Mouse (Mus musculus): ENCODE measurements around the gene Nbr1. TPM values are rescaled to one million over a fixed set of nuclear protein-coding genes. Genes with fewer than 3 reads are reported as not detected.

Nbr1 gene
- polyA plus RNA-seq (2015; fragmentation: Nextera tagmentation; extraction: Ambion mirVana): 39.8 and 40.2 TPM in 2 replicates

GRCm38 (mm10) chr11:101551751-101552475 lies at the start of gene Nbr1, which contains the start of gene Brca1:
Gene Nbr1, plus strand, starts transcription at chr11:101552149.
Gene Brca1, minus strand, starts transcription at chr11:101551955.
- peak; percentile 97 for DNase-seq (ENCODE audit: low spot score)

- DNase-seq (ENCODE audit: low spot score): no peak
Observed at GRCm38 (mm10) chr11:101506269-101506780, 45.6 kb upstream of the Nbr1 start.

- DNase-seq (ENCODE audit: low spot score): no peak
Observed at GRCm38 (mm10) chr11:101507090-101507489, 44.9 kb upstream of the Nbr1 start.

- no peak for DNase-seq (ENCODE audit: low spot score)
Observed at GRCm38 (mm10) chr11:101518937-101519336, 33.0 kb upstream of the Nbr1 start.

- no peak for DNase-seq (ENCODE audit: low spot score)
Observed at GRCm38 (mm10) chr11:101519364-101519763, 32.6 kb upstream of the Nbr1 start.

GRCm38 (mm10) chr11:101524446-101524845 lies 27.5 kb upstream of the Nbr1 start:
- DNase-seq (ENCODE audit: low spot score): no peak

GRCm38 (mm10) chr11:101525056-101525455 lies 26.9 kb upstream of the Nbr1 start:
- no peak for DNase-seq (ENCODE audit: low spot score)

- DNase-seq (ENCODE audit: low spot score): no peak
Observed at GRCm38 (mm10) chr11:101525936-101526595, 25.9 kb upstream of the Nbr1 start.

- no peak for DNase-seq (ENCODE audit: low spot score)
Observed at GRCm38 (mm10) chr11:101526686-101527085, 25.3 kb upstream of the Nbr1 start.

GRCm38 (mm10) chr11:101543533-101543932 lies 8.4 kb upstream of the Nbr1 start:
- no peak for DNase-seq (ENCODE audit: low spot score)

GRCm38 (mm10) chr11:101544132-101544531 lies 7.8 kb upstream of the Nbr1 start:
- no peak for DNase-seq (ENCODE audit: low spot score)

- DNase-seq (ENCODE audit: low spot score): no peak
Observed at GRCm38 (mm10) chr11:101548526-101548925, 3.4 kb upstream of the Nbr1 start.

GRCm38 (mm10) chr11:101552476-101553300 lies 739 bp downstream of the Nbr1 start:
- DNase-seq (ENCODE audit: low spot score): peak; percentile 99

- DNase-seq (ENCODE audit: low spot score): no peak
Observed at GRCm38 (mm10) chr11:101553354-101553930, 1.5 kb downstream of the Nbr1 start.

- no peak for DNase-seq (ENCODE audit: low spot score)
Observed at GRCm38 (mm10) chr11:101556541-101556940, 4.6 kb downstream of the Nbr1 start.

GRCm38 (mm10) chr11:101556954-101557353 lies 5.0 kb downstream of the Nbr1 start:
- DNase-seq (ENCODE audit: low spot score): no peak

GRCm38 (mm10) chr11:101562391-101562790 lies 10.4 kb downstream of the Nbr1 start:
- DNase-seq (ENCODE audit: low spot score): peak; percentile 78

- no peak for DNase-seq (ENCODE audit: low spot score)
Observed at GRCm38 (mm10) chr11:101568421-101568820, 16.5 kb downstream of the Nbr1 start.

GRCm38 (mm10) chr11:101576116-101576515 lies 24.2 kb downstream of the Nbr1 start:
- DNase-seq (ENCODE audit: low spot score): no peak

- no peak for DNase-seq (ENCODE audit: low spot score)
Observed at GRCm38 (mm10) chr11:101581081-101581764, 29.3 kb downstream of the Nbr1 start.

Data from thymus, postnatal 0 days (tissue).